Mouse (Mus musculus) right cerebral cortex, adult 2 months (tissue): ENCODE measurements around the gene Vgf.

Source experiments
- DNase-seq, 2 experiments: peaks; one replicate each; pipeline ENCODE4 v3.0.0; 2021 to 2022; ENCODE audit warnings: low spot score in 2 of 2

Vgf gene

GRCm38 (mm10) chr5:137072079-137072960 is 46.1 kb downstream of the Vgf start, which contains the start of gene Serpine1:
Gene Serpine1, minus strand, starts transcription at chr5:137072268.
- peak; percentile 60 to 64 for DNase-seq

- DNase-seq = no peak
Measured at GRCm38 (mm10) chr5:137073141-137073540, 46.9 kb downstream of the Vgf start.

GRCm38 (mm10) chr5:137074191-137074651 is 48.0 kb downstream of the Vgf start:
- DNase-seq = peak; percentile 30 to 40

GRCm38 (mm10) chr5:137075726-137076125 is 49.5 kb downstream of the Vgf start:
- DNase-seq = no peak

GRCm38 (mm10) chr5:137076191-137076930 is 50.2 kb downstream of the Vgf start:
- no peak for DNase-seq

- no peak for DNase-seq
Measured at GRCm38 (mm10) chr5:137077187-137077586, 51.0 kb downstream of the Vgf start.

GRCm38 (mm10) chr5:137078041-137078440 is 51.8 kb downstream of the Vgf start:
- DNase-seq = no peak

- DNase-seq = no peak
Measured at GRCm38 (mm10) chr5:137078616-137079015, 52.4 kb downstream of the Vgf start.

GRCm38 (mm10) chr5:137079849-137080248 is 53.7 kb downstream of the Vgf start:
- DNase-seq = no peak
